In genomic region chr10:83649037-83649436, GRCm38 (mm10) we compare ENCODE assay signal across 9 mouse cellular contexts. TPM values are rescaled to one million over a fixed set of nuclear protein-coding genes. Genes with fewer than 3 reads are reported as not detected.
A peak's percentile ranks its signal among the peaks of the same experiment; 100 is the strongest.
DNase-seq lines count a peak whose midpoint lies in the region; ATAC-seq lines count a peak whose summit lies in the region.
"Had no signal": no experiment of that assay in that cellular context is flagged by ENCODE, and none has a peak within 500 bp of the region (broad histone marks: within the 10 kb centered on the region; RNA-seq: fewer than 3 reads in every experiment).

No protein-coding gene starts in this region.

- DNase-seq in heart, postnatal 14 days: no peak
- DNase-seq in NIH3T3 (ENCODE audit: low read depth): peak; percentile 33
- no peak for DNase-seq in midbrain, embryonic 10.5 days (ENCODE audit: low spot score)
- no peak for DNase-seq in right cerebral cortex, postnatal 10 days (ENCODE audit: low spot score in 2 of 2)
- DNase-seq in spleen, postnatal 10 days (ENCODE audit: low spot score in 2 of 2): no peak

- intact Hi-C loops in heart, postnatal 14 days (cut with DNase I): loop anchor here (5.0 kb wide), 2 partner anchors 78 to 128 kb away; no protein-coding TSS in a partner anchor

- peak overlapping the region; percentile 59 for H3K27ac ChIP-seq in heart, embryonic 13.5 days (replicated peaks)
- peak overlapping the region; percentile 89 for H3K27ac ChIP-seq in hindbrain, embryonic 13.5 days
- H3K27ac ChIP-seq in midbrain, embryonic 10.5 days (replicated peaks): peak overlapping the region; percentile 92

- H3K27me3 ChIP-seq in heart, embryonic 13.5 days (replicated peaks): no peaks in the 10 kb centered on the region
- H3K27me3 ChIP-seq in hindbrain, embryonic 13.5 days: no peaks in the 10 kb centered on the region
- H3K27me3 ChIP-seq in midbrain, embryonic 10.5 days (ENCODE audit: low read depth, poor library complexity, severe bottlenecking): no peaks in the 10 kb centered on the region
- H3K27me3 ChIP-seq: Patski had no signal

- no peak for ATAC-seq in heart, embryonic 13.5 days (ENCODE audit: extremely low read depth, insufficient number of reproducible peaks, low FRiP score, low TSS enrichment)
- ATAC-seq in hindbrain, embryonic 13.5 days (ENCODE audit: low FRiP score): peak; percentile 19; the same call in 1 of the 2 replicates
- no peak for ATAC-seq in activated CD4-positive, CD25-positive, alpha-beta regulatory T cell, adult 4 months

- H3K9me3 ChIP-seq in heart, embryonic 13.5 days: no peaks in the 10 kb centered on the region
- H3K9me3 ChIP-seq in hindbrain, embryonic 13.5 days: no peaks in the 10 kb centered on the region
- H3K9me3 ChIP-seq in midbrain, embryonic 10.5 days (replicated peaks): no peaks in the 10 kb centered on the region

- H3K36me3 ChIP-seq in heart, embryonic 13.5 days: no peaks in the 10 kb centered on the region
- H3K36me3 ChIP-seq in hindbrain, embryonic 13.5 days: no peaks in the 10 kb centered on the region
- H3K36me3 ChIP-seq in midbrain, embryonic 10.5 days: no peaks in the 10 kb centered on the region

- peaks cover 43% of the 10 kb centered on the region for H3K4me1 ChIP-seq in heart, embryonic 13.5 days
- peaks cover 39% of the 10 kb centered on the region for H3K4me1 ChIP-seq in hindbrain, embryonic 13.5 days (replicated peaks)
- H3K4me1 ChIP-seq in midbrain, embryonic 10.5 days: peaks cover 44% of the 10 kb centered on the region

- H3K4me3 ChIP-seq in heart, embryonic 13.5 days: peak overlapping the region; percentile 83
- peak overlapping the region; percentile 69 for H3K4me3 ChIP-seq in hindbrain, embryonic 13.5 days
- H3K4me3 ChIP-seq in midbrain, embryonic 10.5 days: peak overlapping the region; percentile 84

- 34% methylated on average over 6 of the region's 6 CpGs for WGBS in heart, embryonic 13.5 days
- 35% methylated on average over 6 of the region's 6 CpGs for WGBS in hindbrain, embryonic 13.5 days
- 39% methylated on average over 6 of the region's 6 CpGs for WGBS in midbrain, embryonic 10.5 days

- peak overlapping the region; percentile 92 for H3K9ac ChIP-seq in heart, embryonic 13.5 days
- peak overlapping the region; percentile 83 for H3K9ac ChIP-seq in hindbrain, embryonic 13.5 days

- H3K4me2 ChIP-seq in heart, embryonic 13.5 days: peak overlapping the region; percentile 85
- H3K4me2 ChIP-seq in hindbrain, embryonic 13.5 days: peak overlapping the region; percentile 70

RNA-seq across cellular contexts. Expression of gene Appl2, which starts 0.5 kb away (rescaled TPM):
- 23.4 and 29.3 TPM in 2 replicates for polyA plus RNA-seq in heart, embryonic 13.5 days (2015; fragmentation: Nextera tagmentation; extraction: Ambion mirVana)
- 10 to 100 TPM; 34.6 to 37.1 TPM for total RNA-seq in heart, postnatal 14 days (2021)
- 48.3 and 48.4 TPM in 2 replicates for polyA plus RNA-seq in hindbrain, embryonic 13.5 days (2015; fragmentation: Nextera tagmentation; extraction: Ambion mirVana)
- polyA plus RNA-seq in midbrain, embryonic 10.5 days (2016; fragmentation: Nextera tagmentation; extraction: Ambion mirVana): 30.8 and 37.0 TPM in 2 replicates
- polyA plus RNA-seq in activated CD4-positive, CD25-positive, alpha-beta regulatory T cell, adult 4 months (2017; shearing (Covaris generic)): 1 to 10 TPM; 6.4 to 8.5 TPM
